Mouse (Mus musculus) neural tube, embryonic 14.5 days (tissue): ENCODE measurements around the gene Ntmt1. TPM values are rescaled to one million over a fixed set of nuclear protein-coding genes. Genes with fewer than 3 reads are reported as not detected.

Experiments used
- ATAC-seq: fragments of 200-750 bp; cut with Nextera tagmentation; 2 replicates; pipeline ENCODE4 v1.8.0; 2017; ENCODE audit warnings: low read depth, mild to moderate bottlenecking, moderate TSS enrichment, moderate library complexity
- H3K27ac ChIP-seq: fragments of 300-500 bp; sonication (generic); 2 replicates; pipeline ENCODE4 v1.5.1; 2014; ENCODE audit warnings: low read depth, mild to moderate bottlenecking, control low read depth, low read length, moderate library complexity, mixed read lengths
- H3K27me3 ChIP-seq: fragments of 300-500 bp; sonication (generic); 2 replicates; pipeline ENCODE4 v1.6.1; 2014; ENCODE audit warnings: low read length; ENCODE audit not compliant: control insufficient read depth, insufficient read depth
- H3K36me3 ChIP-seq: fragments of 300-500 bp; sonication (generic); 2 replicates; pipeline ENCODE4 v1.6.1; 2014; ENCODE audit warnings: low read length, mixed read lengths; ENCODE audit not compliant: control insufficient read depth, insufficient read depth
- H3K4me1 ChIP-seq: fragments of 300-500 bp; sonication (generic); 2 replicates; pipeline ENCODE4 v1.6.1; 2014; ENCODE audit warnings: low read length; ENCODE audit not compliant: control insufficient read depth, insufficient read depth
- H3K4me2 ChIP-seq: fragments of 300-500 bp; sonication (generic); 2 replicates; pipeline ENCODE4 v1.6.1; 2014; ENCODE audit warnings: mild to moderate bottlenecking, low read depth, low read length, control low read depth
- H3K4me3 ChIP-seq: fragments of 300-500 bp; sonication (generic); 2 replicates; pipeline ENCODE4 v1.5.1; 2014; ENCODE audit warnings: low read depth, low read length, control low read depth, mixed read lengths
- H3K9ac ChIP-seq: fragments of 300-500 bp; sonication (generic); replicated peaks from 2 replicates; pipeline ENCODE4 v1.6.1; 2014; ENCODE audit warnings: low read depth, mild to moderate bottlenecking, control low read depth, low read length, mixed read lengths
- H3K9me3 ChIP-seq: fragments of 300-500 bp; sonication (generic); 2 replicates; pipeline ENCODE4 v1.6.1; 2016; ENCODE audit warnings: low read length; ENCODE audit not compliant: control insufficient read depth
- WGBS: fragments of 180-500 bp; shearing (Covaris S2); extraction: QIAGEN DNeasy Blood & Tissue Kit; methylation state at CpG from one replicate; pipeline ENCODE4 v1.1.7; 2014; 5-methylcytosine and 5-hydroxymethylcytosine counted together
- polyA plus RNA-seq: library from polyadenylated mRNA; unstranded; fragments of >200 nt; fragmentation: Nextera tagmentation; extraction: Ambion mirVana; gene quantifications from 2 replicates; pipeline ENCODE4 v1.2.1, GENCODE M21; 2014

Gene Ntmt1
- polyA plus RNA-seq, 1 experiment from 2014 or later = 112 TPM

DNA sequence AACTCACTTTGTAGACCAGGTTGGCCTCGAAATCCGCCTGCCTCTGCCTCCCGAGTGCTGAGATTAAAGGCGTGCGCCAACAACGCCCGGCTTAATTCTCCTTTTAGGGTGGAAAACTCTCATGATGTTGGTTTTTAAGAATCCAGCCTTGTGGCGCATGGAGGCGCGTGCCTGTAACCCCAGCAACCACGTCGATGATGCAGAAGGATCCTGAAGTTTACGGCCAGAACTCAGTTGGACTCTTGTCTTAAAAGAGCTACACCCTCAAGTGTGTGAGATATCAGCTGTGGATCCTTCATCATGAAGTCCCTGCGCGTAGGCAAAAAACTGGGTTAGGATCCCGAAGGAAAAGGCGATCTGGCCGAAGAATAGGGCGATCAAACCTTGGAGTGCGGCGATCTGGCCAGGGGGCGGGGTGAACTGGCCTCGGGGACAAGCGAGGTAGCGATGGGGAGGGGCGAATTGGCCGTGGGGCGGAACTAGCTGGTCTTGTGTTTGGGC is 429 bp upstream of the Ntmt1 start:
- Histone ChIP-seq H3K27ac (peak overlapping the region; percentile 85), H3K4me3 (peak overlapping the region; percentile 79), H3K36me3 (no peaks in the 10 kb centered on the region), H3K4me2 (peak overlapping the region; percentile 85), H3K9ac (peak overlapping the region; percentile 90), H3K27me3 (peaks cover under 1% of the 10 kb centered on the region; the same call in 1 of the 2 replicates), H3K4me1 (peaks cover 18% of the 10 kb centered on the region), H3K9me3 (no peaks in the 10 kb centered on the region)
- 7% methylated on average over 28 of the region's 28 CpGs for WGBS
- ATAC-seq = 0 out of 2 replicates have a peak, but pooled peaks have one; percentile 42

GRCm38 (mm10) chr2:30808296-30808655 is 650 bp downstream of the Ntmt1 start:
- Histone ChIP-seq H3K4me3 (peak overlapping the region; percentile 79), H3K27ac (peak overlapping the region; percentile 85), H3K27me3 (no peaks in the 10 kb centered on the region), H3K4me2 (peak overlapping the region; percentile 85), H3K9me3 (no peaks in the 10 kb centered on the region), H3K4me1 (peaks cover 18% of the 10 kb centered on the region), H3K9ac (peak overlapping the region; percentile 90), H3K36me3 (no peaks in the 10 kb centered on the region)
- WGBS = 9% methylated on average over 10 of the region's 10 CpGs
- ATAC-seq = no peak

DNA sequence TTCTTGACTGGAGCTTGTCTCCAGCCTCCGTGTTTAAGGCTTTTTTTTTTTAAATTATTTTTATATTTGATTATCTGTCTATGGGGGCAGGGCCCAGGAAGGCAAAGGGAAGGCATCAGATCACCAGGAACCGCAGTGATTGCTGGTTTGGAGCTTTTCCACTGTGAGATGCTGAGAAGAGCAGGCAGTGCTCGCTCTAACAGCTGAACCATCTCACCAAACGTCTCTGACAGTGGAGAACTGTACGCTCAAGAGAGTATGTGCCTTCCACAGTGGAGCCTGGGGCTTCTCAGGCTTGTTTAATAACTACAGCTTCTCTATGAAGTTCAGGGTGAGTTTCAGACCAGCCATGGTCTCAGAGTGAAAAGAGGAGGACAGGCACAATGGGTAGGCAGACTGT is 1.9 kb downstream of the Ntmt1 start:
- Histone ChIP-seq H3K27ac (no peak overlapping the region), H3K4me2 (peak overlapping the region; percentile 38; the same call in 1 of the 2 replicates), H3K9ac (no peak overlapping the region; the same call in 1 of the 2 replicates), H3K27me3 (no peaks in the 10 kb centered on the region), H3K36me3 (no peaks in the 10 kb centered on the region), H3K4me1 (peaks cover 18% of the 10 kb centered on the region), H3K9me3 (no peaks in the 10 kb centered on the region), H3K4me3 (no peak overlapping the region)
- 88% methylated on average over 5 of the region's 5 CpGs for WGBS
- no peak for ATAC-seq

- ATAC-seq = no peak
- Histone ChIP-seq H3K36me3 (peaks cover 7% of the 10 kb centered on the region), H3K4me1 (peaks cover 18% of the 10 kb centered on the region), H3K9ac (0 out of 2 replicates have a peak overlapping the region, but pooled peaks have one; percentile 16), H3K27ac (no peak overlapping the region), H3K27me3 (no peaks in the 10 kb centered on the region), H3K4me3 (no peak overlapping the region), H3K9me3 (no peaks in the 10 kb centered on the region), H3K4me2 (no peak overlapping the region; the same call in 1 of the 2 replicates)
- 72% methylated on average over 7 of the region's 7 CpGs for WGBS
These were observed 2.9 kb downstream of the Ntmt1 start for GRCm38 (mm10) chr2:30810573-30810972.

DNA sequence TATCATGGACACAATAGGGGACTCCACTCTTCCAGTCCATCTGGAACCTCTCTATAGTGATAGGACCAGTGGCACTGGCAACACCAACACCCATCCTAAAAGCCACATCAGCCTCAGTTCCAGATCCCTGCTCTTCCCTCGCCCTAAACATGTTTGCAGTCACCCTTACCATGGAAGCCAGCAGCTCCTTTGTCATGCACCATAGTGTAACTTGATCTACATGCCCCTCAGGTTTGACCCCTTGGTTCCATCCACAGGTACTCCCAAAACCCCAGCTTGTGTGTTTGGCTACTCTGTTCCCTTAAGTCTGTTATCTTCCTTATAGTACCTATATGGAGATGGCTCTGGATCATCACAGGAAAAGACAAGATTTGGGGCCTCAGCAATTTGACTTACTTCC is 8.8 kb downstream of the Ntmt1 start:
- Histone ChIP-seq H3K9me3 (no peaks in the 10 kb centered on the region), H3K27ac (no peak overlapping the region), H3K4me3 (no peak overlapping the region), H3K36me3 (peaks cover 28% of the 10 kb centered on the region), H3K9ac (no peak overlapping the region), H3K4me2 (no peak overlapping the region), H3K4me1 (0 out of 2 replicates have a peak, but pooled peaks cover under 1% of the 10 kb centered on the region), H3K27me3 (no peaks in the 10 kb centered on the region)
- no peak for ATAC-seq
- 89% methylated on average over 1 of the region's 1 CpGs for WGBS

- no peak for ATAC-seq
- H3K9me3 ChIP-seq = no peaks in the 10 kb centered on the region
- WGBS = 94% methylated on average over 5 of the region's 5 CpGs
- H3K27ac ChIP-seq = no peak overlapping the region
- no peak overlapping the region for H3K9ac ChIP-seq
- H3K4me1 ChIP-seq = no peaks in the 10 kb centered on the region
- no peak overlapping the region for H3K4me2 ChIP-seq
- H3K27me3 ChIP-seq = no peaks in the 10 kb centered on the region
- H3K4me3 ChIP-seq = no peak overlapping the region
- H3K36me3 ChIP-seq = peaks cover 48% of the 10 kb centered on the region
These were observed 12.2 kb downstream of the Ntmt1 start for GRCm38 (mm10) chr2:30819873-30820272.

DNA sequence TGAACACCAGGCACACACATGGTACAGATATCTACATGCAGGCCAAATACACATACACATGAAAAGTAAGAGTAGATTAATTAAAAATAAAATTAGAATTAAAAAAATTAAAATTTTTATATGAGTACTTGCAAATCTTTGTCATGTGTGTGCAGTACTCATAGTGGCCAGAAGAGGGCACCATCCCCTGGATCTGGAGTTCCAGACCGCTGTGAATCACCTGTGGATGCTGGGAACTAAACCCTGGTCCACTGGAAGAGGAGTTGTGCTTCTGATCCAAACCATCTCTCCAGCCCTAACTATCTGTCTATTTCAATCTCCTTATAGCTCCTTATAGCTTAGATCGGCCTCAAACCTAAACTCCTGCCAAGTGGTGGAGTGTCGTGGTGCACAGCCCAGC is 13.4 kb downstream of the Ntmt1 start:
- Histone ChIP-seq H3K9ac (no peak overlapping the region), H3K4me1 (no peaks in the 10 kb centered on the region), H3K9me3 (no peaks in the 10 kb centered on the region), H3K4me2 (no peak overlapping the region), H3K27ac (no peak overlapping the region), H3K36me3 (peaks cover 51% of the 10 kb centered on the region), H3K27me3 (no peaks in the 10 kb centered on the region), H3K4me3 (no peak overlapping the region)
- ATAC-seq = no peak
- WGBS = 97% methylated on average over 3 of the region's 3 CpGs

DNA sequence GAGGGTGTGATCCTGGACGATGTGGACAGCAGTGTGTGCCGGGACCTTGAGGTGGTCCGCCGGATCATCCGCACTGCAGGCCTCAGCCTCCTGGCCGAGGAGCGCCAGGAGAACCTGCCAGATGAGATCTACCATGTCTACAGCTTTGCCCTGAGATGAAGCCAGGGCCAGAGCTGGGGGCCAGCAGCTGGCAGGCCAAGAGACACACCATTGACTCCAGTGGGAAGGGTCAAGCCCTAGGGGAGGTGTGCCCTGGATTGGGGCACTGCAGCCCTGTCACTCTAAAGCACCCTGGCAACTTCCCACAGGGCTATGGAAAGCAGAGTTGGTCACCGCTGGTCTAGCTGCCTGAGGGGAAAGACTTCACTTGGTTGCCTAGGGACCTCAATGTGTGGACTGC is 14.8 kb downstream of the Ntmt1 start:
- Histone ChIP-seq H3K4me2 (no peak overlapping the region), H3K9me3 (no peaks in the 10 kb centered on the region), H3K4me1 (peaks cover 11% of the 10 kb centered on the region), H3K4me3 (no peak overlapping the region), H3K9ac (no peak overlapping the region), H3K36me3 (peaks cover 45% of the 10 kb centered on the region), H3K27me3 (peaks cover under 1% of the 10 kb centered on the region; the same call in 1 of the 2 replicates), H3K27ac (0 out of 2 replicates have a peak overlapping the region, but pooled peaks have one; percentile 34)
- no peak for ATAC-seq
- 90% methylated on average over 8 of the region's 8 CpGs for WGBS

- Histone ChIP-seq H3K4me3 (no peak overlapping the region), H3K27me3 (peaks cover 2% of the 10 kb centered on the region; the same call in 1 of the 2 replicates), H3K9ac (no peak overlapping the region), H3K36me3 (peaks cover 45% of the 10 kb centered on the region), H3K4me1 (peaks cover 11% of the 10 kb centered on the region), H3K9me3 (no peaks in the 10 kb centered on the region), H3K4me2 (no peak overlapping the region), H3K27ac (no peak overlapping the region)
- peak; percentile 57; the same call in 1 of the 2 replicates for ATAC-seq
- whole genome bisulfite sequencing = 71% methylated on average over 13 of the region's 13 CpGs
These were observed 15.9 kb downstream of the Ntmt1 start for GRCm38 (mm10) chr2:30823385-30824153.
